Mouse (Mus musculus) midbrain, embryonic 15.5 days (tissue): ENCODE results near the gene Dcps. TPM values are rescaled to one million over a fixed set of nuclear protein-coding genes. Genes with fewer than 3 reads are reported as not detected.

Experiments
- ATAC-seq: fragments of 200-750 bp; cut with Nextera tagmentation; replicated peaks from 2 replicates; pipeline ENCODE4 v1.8.0; 2017; ENCODE audit warnings: moderate TSS enrichment
- H3K27ac ChIP-seq: fragments of 300-500 bp; sonication (generic); 2 replicates; pipeline ENCODE4 v1.5.1; 2015; ENCODE audit warnings: mild to moderate bottlenecking, inconsistent platforms
- H3K27me3 ChIP-seq: fragments of 300-500 bp; sonication (generic); replicated peaks from 2 replicates; pipeline ENCODE4 v1.6.1; 2015; ENCODE audit warnings: inconsistent platforms
- H3K36me3 ChIP-seq: fragments of 300-500 bp; sonication (generic); replicated peaks from 2 replicates; pipeline ENCODE4 v1.6.1; 2015; ENCODE audit warnings: inconsistent platforms
- H3K4me1 ChIP-seq: fragments of 300-500 bp; sonication (generic); 2 replicates; pipeline ENCODE4 v1.6.1; 2015; ENCODE audit warnings: inconsistent platforms
- H3K4me2 ChIP-seq: fragments of 300-500 bp; sonication (generic); 2 replicates; pipeline ENCODE4 v1.6.1; 2015; ENCODE audit warnings: inconsistent platforms, mild to moderate bottlenecking, moderate library complexity
- H3K4me3 ChIP-seq: fragments of 300-500 bp; sonication (generic); 2 replicates; pipeline ENCODE4 v1.5.1; 2015; ENCODE audit warnings: mild to moderate bottlenecking, inconsistent platforms
- H3K9ac ChIP-seq: fragments of 300-500 bp; sonication (generic); 2 replicates; pipeline ENCODE4 v1.6.1; 2015; ENCODE audit warnings: mild to moderate bottlenecking, inconsistent platforms
- H3K9me3 ChIP-seq: fragments of 300-500 bp; sonication (generic); 2 replicates; pipeline ENCODE4 v1.6.1; 2016; ENCODE audit warnings: inconsistent platforms
- WGBS: fragments of 180-500 bp; shearing (Covaris S2); methylation state at CpG from one replicate; pipeline ENCODE4 v1.1.7; 2015; ENCODE audit warnings: mixed read lengths; 5-methylcytosine and 5-hydroxymethylcytosine counted together
- polyA plus RNA-seq: library from polyadenylated mRNA; unstranded; fragments of >200 nt; fragmentation: Nextera tagmentation; extraction: Ambion mirVana; gene quantifications from 2 replicates; pipeline ENCODE4 v1.2.1, GENCODE M21; 2015

Dcps gene
- polyA plus RNA-seq, 1 experiment from 2014 or later = 80.3 TPM

DNA sequence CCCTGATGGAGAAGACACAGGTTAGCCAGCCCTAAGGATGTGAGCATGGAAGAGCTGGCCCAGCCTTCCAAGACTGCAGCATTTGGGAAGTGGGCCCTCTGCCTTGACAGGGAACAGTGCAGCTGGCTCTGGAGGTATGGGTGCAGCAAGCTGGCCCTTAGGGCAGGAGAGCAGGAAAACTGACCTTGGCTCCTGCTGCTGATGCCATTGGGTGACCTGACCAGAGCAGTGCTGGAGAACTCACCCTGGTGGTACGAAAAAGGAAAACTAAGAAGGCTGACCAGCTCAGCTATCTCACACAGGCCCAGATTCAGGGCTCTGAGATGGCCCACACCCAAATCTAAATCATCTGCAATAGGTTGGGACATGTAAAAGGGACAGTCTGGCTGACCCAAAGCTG is 30.0 kb downstream of the Dcps start:
- Histone ChIP-seq H3K27me3 (no peaks in the 10 kb centered on the region), H3K4me2 (no peak overlapping the region), H3K27ac (no peak overlapping the region), H3K4me1 (no peaks in the 10 kb centered on the region), H3K4me3 (no peak overlapping the region), H3K9ac (no peak overlapping the region), H3K36me3 (no peaks in the 10 kb centered on the region), H3K9me3 (no peaks in the 10 kb centered on the region)
- 92% methylated on average over 1 of the region's 1 CpGs for WGBS
- no peak for ATAC-seq

DNA sequence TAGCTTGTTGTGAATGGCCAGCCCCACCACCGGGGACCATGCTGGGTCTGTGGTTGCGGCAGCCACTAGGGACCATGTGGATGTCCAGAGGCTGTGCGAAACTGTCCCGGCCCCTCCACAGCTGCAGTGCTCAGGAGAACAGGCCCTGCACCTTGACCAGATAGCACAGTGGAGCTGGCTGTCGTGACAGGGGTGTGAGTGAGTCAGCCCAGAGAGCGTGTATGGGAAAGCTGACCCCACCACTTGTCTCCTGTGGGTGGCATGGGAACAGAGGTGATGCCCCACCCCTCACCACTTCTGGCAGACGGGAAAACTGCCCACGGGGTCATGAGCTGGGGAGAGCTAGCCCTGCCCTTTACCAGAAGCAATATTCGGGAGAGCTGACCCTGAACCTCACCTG is 30.7 kb downstream of the Dcps start:
- Histone ChIP-seq H3K4me1 (no peaks in the 10 kb centered on the region), H3K4me3 (no peak overlapping the region)

DNA sequence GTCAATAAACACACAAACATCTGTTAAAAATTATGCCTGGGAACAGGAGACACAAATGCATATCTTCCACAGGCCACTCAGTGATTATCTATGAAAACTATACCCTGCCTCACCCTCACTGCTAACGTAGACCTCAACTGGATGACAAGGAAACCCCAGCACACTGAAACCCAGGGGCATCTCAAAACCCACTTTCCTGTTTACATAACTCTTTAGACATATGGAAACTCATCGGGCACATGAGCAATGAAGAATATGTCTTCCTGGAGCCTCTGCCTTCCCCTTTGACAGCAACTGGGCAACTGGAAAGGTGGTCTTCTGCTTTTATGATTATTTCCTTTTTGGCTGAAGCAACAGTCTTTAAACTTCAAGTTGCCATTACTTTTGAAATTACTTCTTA is 33.6 kb downstream of the Dcps start:
- H3K4me2 ChIP-seq = no peak overlapping the region
- H3K9me3 ChIP-seq = no peaks in the 10 kb centered on the region
- no peaks in the 10 kb centered on the region for H3K4me1 ChIP-seq
- H3K9ac ChIP-seq = no peak overlapping the region
- no peak overlapping the region for H3K27ac ChIP-seq
- 86% methylated on average over 2 of the region's 2 CpGs for WGBS
- no peaks in the 10 kb centered on the region for H3K36me3 ChIP-seq
- ATAC-seq = no peak
- H3K27me3 ChIP-seq = no peaks in the 10 kb centered on the region
- no peak overlapping the region for H3K4me3 ChIP-seq

More for the DNA sequence above, 30.7 kb downstream of the Dcps start:
- H3K9me3 ChIP-seq = no peaks in the 10 kb centered on the region
- WGBS = 88% methylated on average over 9 of the region's 9 CpGs
- no peaks in the 10 kb centered on the region for H3K36me3 ChIP-seq
- no peak overlapping the region for H3K9ac ChIP-seq
- no peaks in the 10 kb centered on the region for H3K27me3 ChIP-seq
- no peak overlapping the region for H3K27ac ChIP-seq
- ATAC-seq = no peak
- H3K4me2 ChIP-seq = no peak overlapping the region

DNA sequence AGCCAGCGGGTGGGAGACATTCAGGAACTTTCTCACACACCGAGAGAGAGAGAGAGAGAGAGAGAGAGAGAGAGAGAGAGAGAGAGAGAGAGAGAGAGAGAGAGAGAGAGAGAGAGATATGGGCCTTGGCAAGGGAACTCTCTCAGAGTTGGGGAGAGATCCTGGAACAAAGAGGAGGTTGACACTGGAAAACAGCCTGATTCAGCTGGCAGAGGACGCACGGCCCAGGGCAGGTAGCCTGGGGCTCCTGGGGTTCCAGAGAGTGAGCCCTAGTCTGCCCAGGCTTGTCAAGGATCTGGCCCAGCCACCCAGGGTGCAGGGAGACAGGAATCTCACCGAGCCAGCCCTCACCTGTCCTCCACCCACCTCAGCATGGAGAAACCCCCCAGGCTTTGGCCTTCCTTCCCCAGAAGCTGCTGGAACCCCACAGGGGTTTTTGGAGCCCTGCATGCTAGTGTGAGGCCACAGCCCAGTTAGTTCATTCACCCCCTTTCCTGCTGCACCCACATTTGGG is 36.6 kb downstream of the Dcps start:
- no peak overlapping the region for H3K4me2 ChIP-seq
- H3K4me1 ChIP-seq = no peaks in the 10 kb centered on the region
- H3K27ac ChIP-seq = no peak overlapping the region
- H3K4me3 ChIP-seq = no peak overlapping the region
- ATAC-seq = no peak
- H3K9me3 ChIP-seq = no peaks in the 10 kb centered on the region
- H3K9ac ChIP-seq = no peak overlapping the region
- no peaks in the 10 kb centered on the region for H3K36me3 ChIP-seq
- WGBS = 81% methylated on average over 5 of the region's 5 CpGs
- no peaks in the 10 kb centered on the region for H3K27me3 ChIP-seq

DNA sequence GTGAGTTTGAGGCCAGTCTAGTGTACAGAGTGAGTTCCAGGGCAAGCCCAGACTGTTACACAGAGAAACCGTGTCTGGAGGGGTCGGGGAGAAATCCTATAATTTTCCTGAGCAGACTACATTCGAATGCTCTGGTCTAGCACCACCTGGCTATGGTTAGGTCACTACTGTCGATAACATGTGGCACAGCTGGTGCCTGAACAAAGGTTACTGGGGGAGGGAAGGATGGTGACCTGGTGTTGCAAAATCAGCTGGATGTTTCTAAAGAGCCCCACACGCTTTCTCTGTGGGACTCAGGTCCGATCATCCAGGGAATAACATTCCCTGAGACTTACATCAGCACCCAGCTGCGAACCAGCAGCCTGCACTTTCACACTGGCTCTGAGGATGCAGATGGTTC is 37.8 kb downstream of the Dcps start:
- no peaks in the 10 kb centered on the region for H3K27me3 ChIP-seq
- H3K4me3 ChIP-seq = no peak overlapping the region
- no peaks in the 10 kb centered on the region for H3K36me3 ChIP-seq
- H3K9ac ChIP-seq = no peak overlapping the region
- WGBS = 85% methylated on average over 7 of the region's 7 CpGs
- ATAC-seq = no peak
- H3K27ac ChIP-seq = no peak overlapping the region
- no peaks in the 10 kb centered on the region for H3K4me1 ChIP-seq
- no peak overlapping the region for H3K4me2 ChIP-seq
- H3K9me3 ChIP-seq = no peaks in the 10 kb centered on the region

DNA sequence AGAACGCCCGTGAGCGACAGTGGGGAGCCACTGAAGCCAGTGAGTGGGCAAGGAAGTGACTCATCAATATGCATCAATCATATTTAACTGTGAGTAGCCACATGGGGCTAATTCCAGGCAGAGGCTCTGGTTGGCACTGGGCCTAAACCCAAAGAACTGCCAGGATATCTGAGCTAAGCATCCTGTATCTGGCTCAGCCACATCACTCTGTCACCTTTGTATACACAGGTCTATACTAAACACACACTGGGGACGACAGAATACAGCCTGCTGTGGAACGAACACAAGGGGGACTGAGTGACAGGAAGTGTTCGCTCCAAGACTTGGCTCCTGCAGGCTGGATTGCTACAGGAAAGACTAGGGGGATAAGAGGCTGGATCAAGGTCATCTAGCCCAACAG is 40.3 kb downstream of the Dcps start:
- Histone ChIP-seq H3K27me3 (no peaks in the 10 kb centered on the region), H3K4me3 (no peak overlapping the region), H3K9ac (no peak overlapping the region), H3K4me1 (no peaks in the 10 kb centered on the region), H3K9me3 (no peaks in the 10 kb centered on the region), H3K27ac (no peak overlapping the region), H3K36me3 (no peaks in the 10 kb centered on the region), H3K4me2 (no peak overlapping the region)
- WGBS = 65% methylated on average over 6 of the region's 6 CpGs
- no peak for ATAC-seq

DNA sequence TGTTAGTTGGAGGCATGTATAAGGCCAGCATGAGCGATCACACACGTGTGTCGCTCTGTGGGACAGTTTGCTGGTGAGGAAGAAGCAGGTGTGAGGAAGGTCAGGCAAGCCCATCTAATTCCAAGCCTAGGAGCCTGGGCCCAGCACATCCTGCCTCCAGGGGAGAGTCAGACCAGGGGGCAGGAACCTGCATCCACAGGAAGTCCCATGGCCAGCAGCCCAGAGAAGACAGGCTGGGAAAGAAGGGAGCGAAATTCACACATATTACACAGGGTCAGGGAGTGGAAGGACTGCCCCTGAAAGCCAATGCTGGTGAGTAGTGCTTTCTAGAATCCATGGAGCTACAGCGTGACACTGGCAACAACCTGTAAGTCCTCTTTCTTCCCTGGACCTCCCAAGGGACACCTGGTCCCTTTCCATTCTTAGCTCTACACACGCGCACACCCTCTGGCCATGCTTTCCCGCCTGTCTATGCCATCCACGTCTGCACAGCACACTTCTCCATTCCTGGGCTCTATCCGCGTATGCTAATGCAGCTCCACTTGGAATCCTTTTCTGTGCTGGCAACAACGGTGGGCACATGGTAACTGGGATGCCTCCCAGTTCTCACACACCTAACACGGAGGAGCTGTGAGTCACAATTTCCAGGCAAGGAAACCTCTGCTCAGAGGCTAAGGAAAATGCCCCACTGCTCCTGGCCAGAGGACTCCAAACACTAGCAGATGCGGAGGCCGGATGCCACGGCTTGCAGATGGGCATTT is 44.0 kb downstream of the Dcps start:
- H3K9me3 ChIP-seq = no peaks in the 10 kb centered on the region
- no peak overlapping the region for H3K4me2 ChIP-seq
- no peak overlapping the region for H3K4me3 ChIP-seq
- ATAC-seq = no peak
- WGBS = 91% methylated on average over 16 of the region's 16 CpGs
- no peaks in the 10 kb centered on the region for H3K4me1 ChIP-seq
- H3K36me3 ChIP-seq = no peaks in the 10 kb centered on the region; the same call in 1 of the 2 replicates
- no peak overlapping the region for H3K27ac ChIP-seq
- H3K27me3 ChIP-seq = no peaks in the 10 kb centered on the region
- H3K9ac ChIP-seq = no peak overlapping the region

DNA sequence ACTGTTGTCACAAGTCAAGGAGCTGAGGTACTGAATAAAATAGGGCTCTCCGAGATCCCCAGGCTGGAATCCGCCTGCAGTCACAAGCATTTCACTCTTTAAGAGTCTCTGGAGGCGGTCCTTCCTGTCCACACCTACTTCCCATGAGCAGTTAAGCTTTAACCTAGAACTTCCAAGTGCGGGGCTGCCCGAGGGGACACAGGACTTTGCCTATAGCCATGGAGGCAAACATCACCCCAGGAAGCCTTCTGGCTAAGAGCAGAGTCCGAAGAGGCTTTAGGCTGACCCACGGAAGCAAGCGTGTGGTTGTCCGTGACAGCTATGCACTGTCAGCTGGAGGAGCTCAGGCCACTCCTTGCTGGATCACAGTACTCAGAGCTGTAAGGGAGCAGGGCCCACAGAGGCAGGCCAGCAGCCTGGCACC is 46.9 kb downstream of the Dcps start:
- no peak for ATAC-seq
- H3K27ac ChIP-seq = no peak overlapping the region
- H3K4me3 ChIP-seq = no peak overlapping the region
- H3K4me1 ChIP-seq = no peaks in the 10 kb centered on the region
- H3K27me3 ChIP-seq = no peaks in the 10 kb centered on the region
- no peak overlapping the region for H3K9ac ChIP-seq
- H3K36me3 ChIP-seq = peaks cover 6% of the 10 kb centered on the region; the same call in 1 of the 2 replicates
- no peaks in the 10 kb centered on the region for H3K9me3 ChIP-seq
- 89% methylated on average over 9 of the region's 9 CpGs for WGBS
- H3K4me2 ChIP-seq = no peak overlapping the region

DNA sequence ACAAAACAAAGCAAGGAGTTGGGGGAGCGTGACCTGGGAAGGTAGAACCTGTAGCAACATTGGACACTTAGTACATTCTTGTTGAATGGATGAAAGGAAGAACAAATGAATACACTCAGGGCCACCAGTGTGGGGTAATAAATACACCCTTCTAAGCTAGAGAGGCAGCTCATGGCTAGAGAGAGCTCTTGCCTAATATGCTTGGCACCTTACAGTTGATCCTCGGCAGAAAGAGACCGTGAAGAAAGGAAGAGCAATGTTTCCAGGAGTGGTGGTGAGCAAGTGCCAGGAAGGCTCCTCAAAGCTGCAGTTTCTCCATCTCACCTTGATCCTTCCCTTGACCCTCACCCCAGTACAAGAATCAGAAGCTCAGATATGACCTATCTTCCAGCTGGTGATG is 47.3 kb downstream of the Dcps start:
- Histone ChIP-seq H3K27me3 (no peaks in the 10 kb centered on the region), H3K4me1 (no peaks in the 10 kb centered on the region), H3K9ac (no peak overlapping the region), H3K27ac (no peak overlapping the region), H3K9me3 (no peaks in the 10 kb centered on the region), H3K36me3 (peaks cover 6% of the 10 kb centered on the region; the same call in 1 of the 2 replicates), H3K4me2 (no peak overlapping the region), H3K4me3 (no peak overlapping the region)
- 90% methylated on average over 3 of the region's 3 CpGs for WGBS
- no peak for ATAC-seq

DNA sequence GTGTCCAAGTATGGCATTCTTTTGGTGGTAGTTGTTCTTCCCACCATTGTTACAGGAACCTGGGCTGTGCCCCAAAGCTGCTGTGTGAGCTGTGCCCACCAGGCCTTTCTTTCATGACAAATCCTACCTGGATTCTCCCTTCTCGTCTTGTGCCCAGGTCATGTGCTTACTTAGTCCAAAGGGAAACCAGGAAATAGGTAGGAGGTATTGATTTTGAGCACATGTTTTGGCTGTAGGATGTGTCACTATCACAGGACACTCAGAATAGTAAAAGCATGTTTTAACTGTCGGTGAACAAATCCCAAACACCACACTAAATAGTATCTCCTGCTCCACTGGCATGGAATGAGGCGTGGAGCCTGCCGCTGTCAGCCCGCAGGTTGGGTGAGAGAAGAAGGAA is 48.3 kb downstream of the Dcps start:
- ATAC-seq = no peak
- Histone ChIP-seq H3K9me3 (no peaks in the 10 kb centered on the region), H3K4me1 (no peaks in the 10 kb centered on the region), H3K36me3 (peaks cover 6% of the 10 kb centered on the region; the same call in 1 of the 2 replicates), H3K4me3 (no peak overlapping the region), H3K27ac (no peak overlapping the region), H3K27me3 (no peaks in the 10 kb centered on the region), H3K4me2 (no peak overlapping the region), H3K9ac (no peak overlapping the region)
- WGBS = 94% methylated on average over 5 of the region's 5 CpGs

DNA sequence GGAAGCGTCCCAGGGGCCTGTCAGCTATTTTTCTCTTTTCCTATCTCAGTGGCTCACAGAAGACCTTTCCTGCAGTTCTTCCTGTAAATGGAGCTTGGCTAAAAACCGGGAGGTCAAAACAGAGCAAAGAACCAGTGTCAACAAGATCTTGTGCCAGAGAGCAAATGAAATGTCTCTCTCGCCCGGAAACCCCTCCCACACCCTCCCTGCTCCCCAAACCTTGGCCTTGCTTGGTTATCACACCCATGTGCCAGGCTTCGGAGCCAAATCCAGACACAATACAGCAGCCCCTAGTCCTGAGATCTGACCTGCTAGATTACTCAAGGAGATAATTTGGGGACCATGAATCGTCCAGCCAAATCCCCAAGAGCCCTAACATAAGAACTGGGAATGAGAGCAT is 48.7 kb downstream of the Dcps start:
- H3K9me3 ChIP-seq = no peaks in the 10 kb centered on the region
- 82% methylated on average over 6 of the region's 6 CpGs for WGBS
- peaks cover 6% of the 10 kb centered on the region; the same call in 1 of the 2 replicates for H3K36me3 ChIP-seq
- ATAC-seq = no peak
- no peak overlapping the region for H3K4me3 ChIP-seq
- no peaks in the 10 kb centered on the region for H3K27me3 ChIP-seq
- H3K9ac ChIP-seq = no peak overlapping the region
- H3K27ac ChIP-seq = no peak overlapping the region
- H3K4me1 ChIP-seq = no peaks in the 10 kb centered on the region
- H3K4me2 ChIP-seq = no peak overlapping the region

DNA sequence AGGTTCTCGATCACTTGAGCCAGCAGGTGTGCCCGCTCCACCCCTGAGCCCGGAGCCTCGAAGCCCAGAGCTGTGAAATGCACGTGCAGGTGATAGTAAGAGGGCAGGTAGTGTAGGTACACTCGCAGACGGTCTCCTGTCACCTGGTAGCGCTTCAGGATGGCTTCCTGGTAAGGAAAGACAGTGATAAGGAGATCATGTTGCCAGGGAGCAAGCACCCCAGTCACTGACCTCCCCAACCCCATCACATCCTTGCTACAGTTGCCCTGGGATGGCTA is 51.2 kb downstream of the Dcps start:
- Histone ChIP-seq H3K9ac (no peak overlapping the region), H3K4me2 (no peak overlapping the region), H3K27ac (no peak overlapping the region), H3K4me1 (no peaks in the 10 kb centered on the region), H3K27me3 (no peaks in the 10 kb centered on the region), H3K4me3 (no peak overlapping the region), H3K9me3 (no peaks in the 10 kb centered on the region), H3K36me3 (peaks cover 6% of the 10 kb centered on the region; the same call in 1 of the 2 replicates)
- no peak for ATAC-seq
- 97% methylated on average over 8 of the region's 8 CpGs for WGBS
